Mouse (Mus musculus): ENCODE results near the gene Nup153.

DNA sequence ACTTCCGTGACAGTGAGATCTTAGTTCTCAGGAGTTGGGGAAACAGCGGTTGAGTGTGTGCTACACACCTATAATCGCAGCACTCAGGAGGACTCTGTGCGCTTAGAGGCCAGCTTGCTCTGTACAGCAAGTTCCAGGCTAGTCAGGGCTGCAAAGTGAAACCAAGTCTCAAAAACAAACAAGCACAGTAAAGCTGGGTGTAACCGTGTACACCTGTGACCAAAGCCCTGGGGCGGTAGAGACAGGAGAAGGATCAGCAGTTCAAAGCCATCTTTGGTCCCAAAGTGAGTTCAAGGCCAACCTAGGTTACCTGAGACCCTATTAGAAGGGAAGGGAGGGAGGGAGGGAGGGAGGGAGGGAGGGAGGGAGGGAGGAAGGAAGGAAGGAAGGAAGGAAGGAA lies 83.6 kb downstream of the Nup153 start:
- TF ChIP-seq CTCF (IDR thresholded peaks at IDR 0.05; ENCODE audit: low read depth) (no peak), EP300 (IDR thresholded peaks at IDR 0.05; ENCODE audit: low read depth) (no peak)

Data from liver, postnatal 0 days (tissue).